Mouse (Mus musculus): ENCODE measurements around the gene Glt28d2. TPM values are rescaled to one million over a fixed set of nuclear protein-coding genes. Genes with fewer than 3 reads are reported as not detected.
"Not testable (repeated sequence)": the region's sequence is repeated elsewhere in the genome, so short reads cannot be mapped to it uniquely, and the experiment has no call there.

Glt28d2 gene
- total RNA-seq (2017): not detected in 2 replicates

- peak; percentile 55 for ATAC-seq (replicated peaks; ENCODE audit: low read depth, poor library complexity, severe bottlenecking)
Observed at GRCm38 (mm10) chr3:85887239-85887827, at the start of gene Glt28d2, which contains the start of gene Gm37240. Glt28d2 (minus strand) TSS chr3:85887516. Gm37240 (minus strand) TSS chr3:85887518.

DNA sequence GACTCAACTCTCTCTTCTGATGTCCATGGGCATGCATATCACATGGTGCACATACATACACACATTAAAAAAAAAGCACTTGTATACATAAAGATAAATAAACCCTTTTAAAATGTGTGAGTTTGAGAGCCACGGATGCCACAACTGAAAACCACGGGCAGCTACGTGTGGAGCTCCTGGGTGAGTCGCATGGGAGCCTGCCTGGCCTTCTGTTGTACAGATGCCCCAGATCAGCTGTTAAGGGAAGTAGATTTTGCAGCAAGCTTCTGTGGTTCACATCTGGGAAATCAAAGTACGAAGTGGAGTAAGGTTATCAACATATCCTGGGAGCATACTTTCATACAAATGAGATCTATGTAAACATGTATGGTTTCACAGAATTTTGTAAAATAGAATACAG is 46.3 kb upstream of the Glt28d2 start:
- no peak for ATAC-seq (replicated peaks; ENCODE audit: low read depth, poor library complexity, severe bottlenecking)

DNA sequence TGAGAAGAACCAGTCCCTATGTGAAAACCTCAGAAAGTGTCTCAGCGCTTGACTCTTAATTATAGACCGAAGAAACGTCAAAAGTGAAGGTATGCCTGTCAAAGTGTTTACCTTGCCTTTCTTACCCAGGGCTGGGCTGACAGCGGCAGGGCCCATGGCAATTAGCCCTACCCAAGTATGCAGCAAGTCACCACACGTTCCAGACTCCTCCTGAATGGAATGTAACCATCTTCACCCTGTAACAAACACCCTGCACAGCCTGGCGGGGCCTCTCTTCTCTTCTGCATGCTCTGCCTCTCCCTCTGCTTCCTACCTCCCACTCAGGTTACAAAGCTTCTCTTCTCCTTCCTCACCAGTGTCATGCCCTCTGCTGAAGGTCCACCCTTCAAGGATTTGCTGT is 44.5 kb upstream of the Glt28d2 start:
- ATAC-seq (replicated peaks; ENCODE audit: low read depth, poor library complexity, severe bottlenecking): no peak

DNA sequence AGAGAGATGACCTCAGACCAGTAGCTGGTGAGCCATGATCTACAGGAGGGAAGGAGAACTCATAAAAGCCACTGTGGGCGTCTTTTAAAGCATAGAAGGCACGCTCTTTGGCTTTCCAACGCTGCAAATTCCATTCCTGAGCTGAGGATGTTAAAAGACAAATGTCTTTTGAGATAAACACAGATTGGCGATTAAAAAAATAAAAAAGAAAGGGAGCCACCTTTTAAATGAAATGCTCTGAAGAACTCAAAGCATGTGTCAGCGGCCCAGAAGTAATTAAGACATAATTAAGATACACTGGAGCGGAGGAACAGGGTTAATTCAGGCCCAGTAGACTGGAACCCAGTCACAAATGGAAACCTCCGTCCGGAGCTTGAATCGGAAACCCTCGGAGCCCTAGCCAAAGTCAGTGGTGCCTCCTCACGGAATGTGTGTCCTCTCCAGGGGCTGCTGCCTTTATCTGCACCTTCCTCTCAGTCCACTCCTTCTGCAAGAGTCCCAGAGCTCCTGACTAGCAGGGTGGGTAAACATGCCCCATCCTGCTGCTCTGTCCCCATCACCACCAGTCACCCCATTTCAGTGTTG is 43.4 kb upstream of the Glt28d2 start:
- no peak for ATAC-seq (replicated peaks; ENCODE audit: low read depth, poor library complexity, severe bottlenecking)

DNA sequence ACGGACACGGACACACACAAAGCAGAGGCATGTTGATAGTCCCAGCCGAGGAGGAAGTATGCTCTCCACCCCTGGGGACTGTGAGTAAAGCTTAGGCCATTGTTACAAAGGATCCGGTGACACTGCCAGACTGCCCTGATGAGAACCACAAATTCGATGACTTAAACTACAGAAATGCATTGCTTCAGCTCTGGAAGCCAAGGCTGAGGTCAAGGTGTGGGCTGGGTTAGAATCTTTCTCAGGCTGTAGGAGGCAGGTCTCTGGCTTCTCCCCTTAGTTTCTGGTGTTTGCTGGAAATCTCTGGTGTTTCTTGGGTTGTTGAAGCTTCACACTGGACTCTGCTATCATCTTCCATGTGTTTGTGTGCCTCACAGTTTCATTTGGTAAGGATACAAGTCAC is 42.4 kb upstream of the Glt28d2 start:
- no peak for ATAC-seq (replicated peaks; ENCODE audit: low read depth, poor library complexity, severe bottlenecking)

GRCm38 (mm10) chr3:85928140-85928611 is 40.9 kb upstream of the Glt28d2 start:
- no peak for ATAC-seq (replicated peaks; ENCODE audit: low read depth, poor library complexity, severe bottlenecking)

DNA sequence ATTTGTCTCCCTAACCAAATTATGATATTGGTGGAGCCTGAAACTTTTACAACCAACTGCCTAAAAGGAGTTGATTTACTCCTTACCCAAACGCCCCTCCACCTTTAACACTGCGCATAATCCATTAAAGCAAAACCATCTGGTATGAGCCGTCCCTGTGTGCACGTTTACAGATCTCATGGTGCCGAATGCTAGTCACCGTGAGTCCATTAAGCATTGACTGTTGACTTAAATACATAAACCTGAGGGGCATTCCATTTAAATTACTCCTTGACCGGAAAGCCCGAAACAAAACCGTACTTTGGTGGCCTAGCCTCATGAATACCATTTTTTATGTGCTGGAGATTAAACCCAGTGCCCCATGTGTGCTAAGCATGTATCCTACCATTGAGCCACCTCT is 40.0 kb upstream of the Glt28d2 start:
- no peak for ATAC-seq (replicated peaks; ENCODE audit: low read depth, poor library complexity, severe bottlenecking)

GRCm38 (mm10) chr3:85923954-85924945 is 36.9 kb upstream of the Glt28d2 start:
- peak; percentile 98 for ATAC-seq (replicated peaks; ENCODE audit: low read depth, poor library complexity, severe bottlenecking)

DNA sequence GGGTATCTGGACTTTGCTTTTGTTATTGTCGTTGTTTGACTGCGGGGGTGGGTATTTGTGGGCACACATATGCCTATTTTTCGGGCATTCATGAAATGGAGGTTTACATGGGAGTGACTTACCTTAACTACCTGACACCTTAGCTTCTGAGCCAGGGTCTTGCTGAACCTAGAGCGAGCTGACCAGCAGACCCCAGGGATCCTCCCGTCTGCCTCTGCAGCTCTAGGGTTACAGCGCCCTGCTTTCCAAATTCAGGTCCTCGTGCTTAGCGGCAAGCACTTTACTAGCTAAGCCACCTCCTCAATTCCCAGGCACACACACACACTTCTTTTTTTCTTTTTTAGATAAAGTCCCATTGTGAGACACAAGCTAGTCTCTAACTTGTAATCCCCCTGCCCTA is 36.0 kb upstream of the Glt28d2 start:
- ATAC-seq (replicated peaks; ENCODE audit: low read depth, poor library complexity, severe bottlenecking): no peak

- ATAC-seq (replicated peaks; ENCODE audit: low read depth, poor library complexity, severe bottlenecking): no peak
Observed at GRCm38 (mm10) chr3:85922331-85922730, 35.0 kb upstream of the Glt28d2 start.

GRCm38 (mm10) chr3:85920671-85921070 is 33.4 kb upstream of the Glt28d2 start:
- ATAC-seq (replicated peaks; ENCODE audit: low read depth, poor library complexity, severe bottlenecking): not testable (repeated sequence)

- ATAC-seq (replicated peaks; ENCODE audit: low read depth, poor library complexity, severe bottlenecking): peak; percentile 52; the same call in 1 of the 2 replicates
Observed at GRCm38 (mm10) chr3:85917600-85917999, 30.3 kb upstream of the Glt28d2 start.

- no peak for ATAC-seq (replicated peaks; ENCODE audit: low read depth, poor library complexity, severe bottlenecking)
Observed at GRCm38 (mm10) chr3:85914806-85915205, 27.5 kb upstream of the Glt28d2 start.

- ATAC-seq (replicated peaks; ENCODE audit: low read depth, poor library complexity, severe bottlenecking): no peak
Observed at GRCm38 (mm10) chr3:85907136-85907535, 19.8 kb upstream of the Glt28d2 start.

GRCm38 (mm10) chr3:85904371-85904770 is 17.1 kb upstream of the Glt28d2 start:
- ATAC-seq (replicated peaks; ENCODE audit: low read depth, poor library complexity, severe bottlenecking): no peak

GRCm38 (mm10) chr3:85895020-85895419 is 7.7 kb upstream of the Glt28d2 start:
- ATAC-seq (replicated peaks; ENCODE audit: low read depth, poor library complexity, severe bottlenecking): no peak

- ATAC-seq (replicated peaks; ENCODE audit: low read depth, poor library complexity, severe bottlenecking): no peak
Observed at GRCm38 (mm10) chr3:85891571-85891970, 4.3 kb upstream of the Glt28d2 start.

- ATAC-seq (replicated peaks; ENCODE audit: low read depth, poor library complexity, severe bottlenecking): peak; percentile 90
Observed at GRCm38 (mm10) chr3:85888221-85888671, 930 bp upstream of the Glt28d2 start.

GRCm38 (mm10) chr3:85886636-85887238 is 579 bp downstream of the Glt28d2 start:
- ATAC-seq (replicated peaks; ENCODE audit: low read depth, poor library complexity, severe bottlenecking): no peak

GRCm38 (mm10) chr3:85885906-85886305 is 1.4 kb downstream of the Glt28d2 start:
- no peak for ATAC-seq (replicated peaks; ENCODE audit: low read depth, poor library complexity, severe bottlenecking)
